Mouse (Mus musculus): ENCODE data around the gene Rhof. TPM values are rescaled to one million over a fixed set of nuclear protein-coding genes. Genes with fewer than 3 reads are reported as not detected.

Rhof gene
- polyA plus RNA-seq, 1 experiment from 2014 or later = 18.7 TPM

Other genes with a start within 250 kb of the Rhof start
- 157 and 166 TPM in 2 replicates for gene Kdm2b, start 142.9 kb downstream of the Rhof start, polyA plus RNA-seq (2015; fragmentation: Nextera tagmentation; extraction: Ambion mirVana)
- 13.0 and 13.8 TPM in 2 replicates for gene Orai1, start 117.6 kb downstream of the Rhof start, polyA plus RNA-seq (2015; fragmentation: Nextera tagmentation; extraction: Ambion mirVana)
- 1.7 TPM in 1 of 2 replicates, not detected in the other for gene Morn3, start 85.7 kb downstream of the Rhof start, polyA plus RNA-seq (2015; fragmentation: Nextera tagmentation; extraction: Ambion mirVana)
- 18.6 and 19.3 TPM in 2 replicates for gene Tmem120b, start 64.3 kb downstream of the Rhof start, polyA plus RNA-seq (2015; fragmentation: Nextera tagmentation; extraction: Ambion mirVana)
- 12.5 TPM in 2 replicates for gene Setd1b, start 9.5 kb upstream of the Rhof start, polyA plus RNA-seq (2015; fragmentation: Nextera tagmentation; extraction: Ambion mirVana)
- 83.1 and 86.0 TPM in 2 replicates for gene Psmd9, start 36.7 kb upstream of the Rhof start, polyA plus RNA-seq (2015; fragmentation: Nextera tagmentation; extraction: Ambion mirVana)
- gene Hpd, start 50.0 kb upstream of the Rhof start, polyA plus RNA-seq (2015; fragmentation: Nextera tagmentation; extraction: Ambion mirVana) = not detected in 2 replicates
- 1.5 and 1.9 TPM in 2 replicates for gene Wdr66, start 119.4 kb upstream of the Rhof start, polyA plus RNA-seq (2015; fragmentation: Nextera tagmentation; extraction: Ambion mirVana)
- gene Bcl7a, start 211.1 kb upstream of the Rhof start, polyA plus RNA-seq (2015; fragmentation: Nextera tagmentation; extraction: Ambion mirVana) = 81.9 and 84.3 TPM in 2 replicates